Mouse (Mus musculus): Measurements from ENCODE around the gene Gm45521.

DNA sequence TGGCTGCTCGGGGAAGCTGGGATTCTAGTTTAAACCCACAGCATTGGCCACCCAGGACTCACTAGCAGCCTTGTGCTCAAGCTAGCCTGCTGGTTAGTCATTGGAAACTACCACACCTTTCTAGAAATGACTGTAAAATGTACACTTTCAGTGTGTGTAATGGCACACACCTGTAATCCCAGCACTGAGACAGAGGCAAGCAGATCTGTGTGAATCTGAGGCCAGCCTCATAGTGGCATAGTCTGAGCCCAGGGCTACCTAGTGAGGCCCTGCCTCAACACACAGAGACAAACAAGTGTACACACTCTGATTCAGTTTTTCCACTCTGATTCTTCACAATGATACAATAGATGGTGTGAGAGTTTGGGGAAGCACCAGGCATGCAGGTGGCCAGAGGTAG lies 32.3 kb downstream of the Gm45521 start:
- TF ChIP-seq CTCF (IDR thresholded peaks at IDR 0.05; ENCODE audit: low read depth) = no peak
- no peak for TF ChIP-seq EP300 (IDR thresholded peaks at IDR 0.05; ENCODE audit: low read depth)

Measured in liver, postnatal 0 days (tissue).